Mouse (Mus musculus): ENCODE measurements around the gene Cbfb. TPM values are rescaled to one million over a fixed set of nuclear protein-coding genes. Genes with fewer than 3 reads are reported as not detected.
A peak's percentile ranks its signal among the peaks of the same experiment; 100 is the strongest.

Cbfb gene
- total RNA-seq (2012; rRNA removed) (32.5 and 40.6 TPM in 2 replicates), polyA plus RNA-seq (2012; ENCODE audit: insufficient read depth in 1 of 2, insufficient read length in 2 of 2, low read depth in 1 of 2, low replicate concordance in 2 of 2, missing spikeins in 1 of 2) (10 to 100 TPM in 1 of 2 experiments, not detected in 1; 37.9 TPM)

DNA sequence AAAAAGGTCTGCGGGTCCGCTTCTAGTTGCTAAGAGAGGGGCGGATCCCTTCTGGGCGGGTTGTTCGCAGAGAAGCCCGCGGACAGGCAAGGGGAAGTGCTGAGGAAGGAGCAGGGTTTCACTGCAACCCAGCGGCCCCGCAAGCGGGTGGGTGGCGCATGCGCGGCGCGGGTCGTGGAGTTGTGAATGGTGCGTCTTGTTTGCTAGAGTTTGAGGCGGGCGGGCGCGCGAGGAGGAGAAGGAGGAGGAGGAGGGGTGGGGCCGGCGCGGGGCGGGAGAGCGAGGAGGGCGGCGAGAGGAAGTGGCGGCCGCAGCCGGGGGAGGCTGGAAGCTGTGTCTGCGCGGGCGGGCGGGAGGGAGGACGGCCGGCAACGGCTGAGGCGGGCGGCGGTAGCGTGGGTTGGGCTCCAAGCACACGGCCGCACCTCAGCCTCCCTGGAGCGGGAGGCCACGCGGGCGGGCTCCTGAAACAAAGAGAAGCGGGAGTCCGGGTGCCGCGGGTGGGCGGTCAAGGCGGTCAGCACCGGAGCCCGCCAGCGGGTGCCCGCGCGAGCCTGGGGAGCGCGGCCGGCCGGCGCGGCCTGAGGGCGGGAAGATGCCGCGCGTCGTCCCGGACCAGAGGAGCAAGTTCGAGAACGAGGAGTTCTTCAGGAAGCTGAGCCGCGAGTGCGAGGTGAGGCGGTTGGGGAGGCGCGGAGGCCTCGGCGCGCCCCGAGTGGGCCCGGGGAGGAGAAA, at the start of gene Cbfb:
Gene Cbfb, plus strand, starts transcription at position 294 of the 735 bp plus-strand sequence.
- Histone ChIP-seq H3K9ac (ENCODE audit: control insufficient read depth, low read depth, low read length, poor library complexity, severe bottlenecking) (peak within 1 kb of the TSS; percentile 99), H3K27me3 (ENCODE audit: control insufficient read depth in 1 of 2, insufficient read depth in 2 of 2, low read length in 2 of 2) (no peaks in the 10 kb centered on the region)
- DNase-seq (ENCODE audit: low read depth, low spot score), result peak; percentile 99
- TF ChIP-seq RCOR1 (IDR thresholded peaks at IDR 0.05; ENCODE audit: low read depth, low read length) (no peak), MAX (IDR thresholded peaks at IDR 0.05; ENCODE audit: low read length) (peak; percentile 49; the same call in 1 of the 2 replicates), CTCF (IDR thresholded peaks at IDR 0.05 in 2 of 3, conservative IDR thresholded peaks at IDR 0.05 in 1 of 3; ENCODE audit: control insufficient read depth in 1 of 3, insufficient read depth in 1 of 3, low read depth in 2 of 3, low read length in 3 of 3, poor library complexity in 1 of 3, severe bottlenecking in 1 of 3) (no peak), HCFC1 (IDR thresholded peaks at IDR 0.05; ENCODE audit: low read depth, low read length) (peak; percentile 62), POLR2A (IDR thresholded peaks at IDR 0.05; ENCODE audit: control insufficient read depth in 1 of 2, insufficient read depth in 1 of 2, low read depth in 1 of 2, low read length in 2 of 2, poor library complexity in 1 of 2) (peak in 1 of 2 experiments; percentile 37; a peak in 1 of 4 replicates), KAT2A (conservative IDR thresholded peaks at IDR 0.05; ENCODE audit: low read depth, low read length) (no peak), ETS1 (IDR thresholded peaks at IDR 0.05; ENCODE audit: low read depth, low read length) (no peak), MAZ (IDR thresholded peaks at IDR 0.05; ENCODE audit: low read depth, low read length) (peak; percentile 79; the same call in 1 of the 2 replicates), ZC3H11A (IDR thresholded peaks at IDR 0.05; ENCODE audit: low read depth, low read length) (no peak), MYC (IDR thresholded peaks at IDR 0.05; ENCODE audit: low read depth, low read length) (no peak), GABPA (IDR thresholded peaks at IDR 0.05; ENCODE audit: low read depth, low read length) (no peak), JUND (IDR thresholded peaks at IDR 0.05; ENCODE audit: low read depth, low read length) (no peak), POLR2AphosphoS5 (IDR thresholded peaks at IDR 0.05; ENCODE audit: borderline replicate concordance, low read depth, low read length) (no peak), UBTF (IDR thresholded peaks at IDR 0.05; ENCODE audit: borderline replicate concordance, insufficient read depth, low read depth, low read length) (0 out of 2 replicates have a peak, but pooled peaks have one; percentile 50), ZNF384 (IDR thresholded peaks at IDR 0.05; ENCODE audit: low read depth, low read length) (no peak), ELF1 (IDR thresholded peaks at IDR 0.05; ENCODE audit: low read depth, low read length) (peak; percentile 49; the same call in 1 of the 2 replicates), MYB (IDR thresholded peaks at IDR 0.05; ENCODE audit: low read depth, low read length) (no peak), TCF12 (IDR thresholded peaks at IDR 0.05; ENCODE audit: low read depth, low read length) (0 out of 2 replicates have a peak, but pooled peaks have one; percentile 15), EP300 (IDR thresholded peaks at IDR 0.05; ENCODE audit: low read depth in 1 of 2, low read length in 2 of 2) (peak in 1 of 2 experiments; percentile 11; a peak in 1 of 4 replicates), MEF2A (IDR thresholded peaks at IDR 0.05; ENCODE audit: extremely low read depth, insufficient replicate concordance, low read depth, low read length, poor library complexity, severe bottlenecking) (no peak), NELFE (IDR thresholded peaks at IDR 0.05; ENCODE audit: low read depth, low read length) (peak; percentile 47; the same call in 1 of the 2 replicates), USF2 (IDR thresholded peaks at IDR 0.05; ENCODE audit: borderline replicate concordance in 1 of 2, insufficient read depth in 1 of 2, low read depth in 1 of 2, low read length in 2 of 2) (no peak), CHD1 (IDR thresholded peaks at IDR 0.05; ENCODE audit: low read depth, low read length) (0 out of 2 replicates have a peak, but pooled peaks have one; percentile 9), SIN3A (IDR thresholded peaks at IDR 0.05; ENCODE audit: low read length) (peak; percentile 81), GATA1 (IDR thresholded peaks at IDR 0.05; ENCODE audit: low read depth, low read length) (no peak), RAD21 (IDR thresholded peaks at IDR 0.05; ENCODE audit: low read depth, low read length) (no peak), BHLHE40 (IDR thresholded peaks at IDR 0.05; ENCODE audit: borderline replicate concordance, low read depth, low read length) (no peak), NRF1 (IDR thresholded peaks at IDR 0.05; ENCODE audit: insufficient read depth, low read depth, low read length, poor library complexity, severe bottlenecking) (peak; percentile 97), TBP (IDR thresholded peaks at IDR 0.05; ENCODE audit: low read depth, low read length) (0 out of 2 replicates have a peak, but pooled peaks have one; percentile 26), POLR2AphosphoS2 (IDR thresholded peaks at IDR 0.05; ENCODE audit: low read length) (no peak), MXI1 (IDR thresholded peaks at IDR 0.05; ENCODE audit: low read depth, low read length) (peak; percentile 44; the same call in 1 of the 2 replicates), TAL1 (IDR thresholded peaks at IDR 0.05; ENCODE audit: low read length) (no peak), CHD2 (IDR thresholded peaks at IDR 0.05; ENCODE audit: low read length) (no peak), SMC3 (IDR thresholded peaks at IDR 0.05; ENCODE audit: low read depth, low read length) (no peak), ZKSCAN1 (IDR thresholded peaks at IDR 0.05; ENCODE audit: low read depth, low read length) (no peak)

More for the DNA sequence above, at the start of gene Cbfb:
- Histone ChIP-seq H3K36me3 (ENCODE audit: control insufficient read depth in 1 of 2, insufficient read depth in 2 of 2, low read length in 2 of 2) (peaks cover 0 to 18% of the 10 kb centered on the region in 2 experiments; a peak in 3 of 4 replicates), H3K79me2 (ENCODE audit: control insufficient read depth, insufficient read depth, low read length, poor library complexity) (peaks cover 29% of the 10 kb centered on the region), H3K27ac (ENCODE audit: control insufficient read depth, low read depth, low read length) (peak within 1 kb of the TSS; percentile 90), H3K4me3 (ENCODE audit: control insufficient read depth in 1 of 2, insufficient read depth in 1 of 2, low read depth in 2 of 2, low read length in 2 of 2) (peak within 1 kb of the TSS; percentile 79 to 89), H3K4me1 (ENCODE audit: control insufficient read depth in 1 of 2, insufficient read depth in 2 of 2, low read length in 2 of 2) (peaks cover 4 to 17% of the 10 kb centered on the region in 2 experiments), H3K9me3 (replicated peaks; ENCODE audit: insufficient read depth, low read length) (no peaks in the 10 kb centered on the region)

Measured in MEL (cell line).